10 mouse cellular contexts compared by ENCODE assay signal in genomic region chr6:82043634-82044033, GRCm38 (mm10). TPM values are rescaled to one million over a fixed set of nuclear protein-coding genes. Genes with fewer than 3 reads are reported as not detected.
DNase-seq lines count a peak whose midpoint lies in the region; ATAC-seq and TF ChIP-seq lines count a peak whose summit lies in the region.
"Had no signal": no experiment of that assay in that cellular context is flagged by ENCODE, and none has a peak within 500 bp of the region (broad histone marks: within the 10 kb centered on the region; RNA-seq: fewer than 3 reads in every experiment).

No protein-coding gene starts in this region.

- no peak for ATAC-seq in embryonic facial prominence, embryonic 15.5 days (ENCODE audit: insufficient number of reproducible peaks, low FRiP score, low TSS enrichment, low read depth)
- ATAC-seq in liver, embryonic 16.5 days (ENCODE audit: low read depth): no peak
- ATAC-seq in activated CD4-positive, CD25-positive, alpha-beta regulatory T cell, adult 4 months: no peak
- ATAC-seq: CD4-positive, CD25-positive, alpha-beta regulatory T cell, adult 4 months had no signal

- 43% methylated on average over 4 of the region's 4 CpGs for WGBS in embryonic facial prominence, embryonic 15.5 days
- WGBS in liver, embryonic 16.5 days (ENCODE audit: insufficient replicate concordance): 38% methylated on average over 4 of the region's 4 CpGs

- H3K4me1 ChIP-seq in embryonic facial prominence, embryonic 15.5 days: peaks cover 27% of the 10 kb centered on the region
- peaks cover 4% of the 10 kb centered on the region for H3K4me1 ChIP-seq in liver, embryonic 16.5 days (ENCODE audit: control insufficient read depth, low read depth, low read length)

- peaks cover 3% of the 10 kb centered on the region; the same call in 1 of the 2 replicates for H3K27me3 ChIP-seq in embryonic facial prominence, embryonic 15.5 days
- H3K27me3 ChIP-seq in liver, embryonic 16.5 days (ENCODE audit: control insufficient read depth, insufficient read depth, low read depth, low read length): peaks cover 11% of the 10 kb centered on the region

- no peak for TF ChIP-seq CTCF in layer of hippocampus, adult 2 months (conservative IDR thresholded peaks at IDR 0.05)

- H3K9ac ChIP-seq in embryonic facial prominence, embryonic 15.5 days: no peak overlapping the region
- H3K9ac ChIP-seq in liver, embryonic 16.5 days (ENCODE audit: low read depth, low read length): no peak overlapping the region

- peak overlapping the region; percentile 63; the same call in 1 of the 2 replicates for H3K4me3 ChIP-seq in layer of hippocampus, adult 2 months
- peak overlapping the region; percentile 62; the same call in 1 of the 2 replicates for H3K4me3 ChIP-seq in embryonic facial prominence, embryonic 15.5 days (replicated peaks)
- peak overlapping the region; percentile 56; the same call in 1 of the 2 replicates for H3K4me3 ChIP-seq in liver, embryonic 16.5 days (ENCODE audit: low read depth, low read length)

- DNase-seq in layer of hippocampus, adult 2 months (ENCODE audit: low spot score in 2 of 2): no peak
- DNase-seq in layer of hippocampus, postnatal 14 days (ENCODE audit: low spot score in 2 of 2): no peak
- DNase-seq in kidney, postnatal 10 days: peak; percentile 52
- no peak for DNase-seq in Muller cell, postnatal 12 days (ENCODE audit: inconsistent ontology term)
- no peak for DNase-seq in adrenal gland, adult (ENCODE audit: inconsistent age in 2 of 2, low spot score in 1 of 2)

- peak overlapping the region; percentile 92 for H3K4me2 ChIP-seq in embryonic facial prominence, embryonic 15.5 days (replicated peaks)
- peak overlapping the region; percentile 42 for H3K4me2 ChIP-seq in liver, embryonic 16.5 days (ENCODE audit: low read depth, low read length)

- H3K27ac ChIP-seq in layer of hippocampus, adult 2 months: peak overlapping the region; percentile 91; the same call in 1 of the 2 replicates
- H3K27ac ChIP-seq in embryonic facial prominence, embryonic 15.5 days (replicated peaks): no peak overlapping the region
- no peak overlapping the region for H3K27ac ChIP-seq in liver, embryonic 16.5 days (ENCODE audit: low read length)

- H3K36me3 ChIP-seq in embryonic facial prominence, embryonic 15.5 days: no peaks in the 10 kb centered on the region
- H3K36me3 ChIP-seq in liver, embryonic 16.5 days (ENCODE audit: control insufficient read depth, insufficient read depth): no peaks in the 10 kb centered on the region

- H3K9me3 ChIP-seq in embryonic facial prominence, embryonic 15.5 days (replicated peaks): no peaks in the 10 kb centered on the region
- no peaks in the 10 kb centered on the region for H3K9me3 ChIP-seq in liver, embryonic 16.5 days (replicated peaks; ENCODE audit: control insufficient read depth, low read length)

RNA-seq across cellular contexts. Expression of gene Eva1a, which starts 2.8 kb away (rescaled TPM):
- 10 to 100 TPM; 15.3 to 16.8 TPM for total RNA-seq in layer of hippocampus, adult 2 months (2021)
- total RNA-seq in layer of hippocampus, postnatal 14 days (2021): 10 to 100 TPM; 16.2 to 17.9 TPM
- polyA plus RNA-seq in embryonic facial prominence, embryonic 15.5 days (2015; fragmentation: Nextera tagmentation; extraction: Ambion mirVana): 16.8 and 17.2 TPM in 2 replicates
- polyA plus RNA-seq in liver, embryonic 16.5 days (2015; fragmentation: Nextera tagmentation; extraction: Ambion mirVana): 11.9 and 12.7 TPM in 2 replicates
- polyA plus RNA-seq in activated CD4-positive, CD25-positive, alpha-beta regulatory T cell, adult 4 months (2017; shearing (Covaris generic)): not detected
- total RNA-seq: megakaryocyte progenitor cell, adult 5-6 weeks had no signal
- polyA plus RNA-seq: CD4-positive, CD25-positive, alpha-beta regulatory T cell, adult 4 months had no signal

Comparison
In these comparisons a context has a peak if more than half of its experiments do, and no peak if none do; other contexts are left out.
1. RNA of gene Eva1a, which starts 2.8 kb away (polyA plus RNA-seq): 16.8 to 17.2 TPM in embryonic facial prominence, embryonic 15.5 days and 11.9 to 12.7 TPM in liver, embryonic 16.5 days; not detected in activated CD4-positive, CD25-positive, alpha-beta regulatory T cell, adult 4 months; every median in the first group is over 10 times any median in the second.
2. Peak in every context shown above with its lines, with median percentiles within 50 percentile points of each other: H3K4me3 ChIP-seq.